Mouse (Mus musculus): ENCODE data around the gene Adamtsl3. TPM values are rescaled to one million over a fixed set of nuclear protein-coding genes. Genes with fewer than 3 reads are reported as not detected.
"Not testable (repeated sequence)": the region's sequence is repeated elsewhere in the genome, so short reads cannot be mapped to it uniquely, and the experiment has no call there.

Adamtsl3 gene
- polyA plus RNA-seq, 1 experiment = 14.5 TPM

DNA sequence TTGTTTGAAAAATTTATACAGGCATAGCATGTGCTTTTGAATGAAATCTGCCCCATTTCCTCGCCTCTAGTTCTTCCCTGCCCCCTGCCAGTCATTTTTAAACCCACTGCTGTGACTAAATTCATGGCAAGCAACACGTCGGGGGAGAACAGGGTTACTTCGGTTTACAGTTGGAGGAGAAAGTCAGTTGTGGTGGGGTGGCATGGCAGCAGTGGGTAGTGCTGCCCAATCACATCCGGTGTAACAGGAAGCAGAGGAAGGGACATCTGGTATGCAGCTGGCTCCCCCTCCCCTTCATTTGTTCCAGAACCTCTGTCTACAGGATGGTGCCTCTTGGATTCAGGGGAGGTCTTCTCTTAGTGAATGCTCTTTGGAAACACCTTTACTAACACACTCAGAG lies 25.6 kb downstream of the Adamtsl3 start:
- DNase-seq (ENCODE audit: low spot score) = no peak

DNA sequence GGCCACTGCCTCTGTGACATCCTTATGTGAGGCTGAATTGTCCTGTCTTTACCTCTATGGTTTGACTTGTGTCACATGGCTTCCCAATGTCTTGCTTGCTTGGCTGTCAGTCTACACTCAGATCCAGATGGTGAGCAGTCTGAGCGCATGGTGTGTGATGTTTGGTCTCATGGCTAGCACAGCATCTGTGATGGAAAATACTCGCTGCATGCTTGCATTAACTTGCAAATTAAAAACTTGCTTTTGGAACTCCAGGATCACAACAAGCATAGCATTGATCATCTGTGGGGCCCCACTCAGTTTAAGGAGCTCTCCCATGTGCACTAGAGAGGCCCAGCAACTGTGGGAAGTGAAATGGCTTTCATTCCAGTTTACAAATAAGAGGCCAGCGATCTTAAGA lies 29.1 kb downstream of the Adamtsl3 start:
- no peak for DNase-seq (ENCODE audit: low spot score)

DNA sequence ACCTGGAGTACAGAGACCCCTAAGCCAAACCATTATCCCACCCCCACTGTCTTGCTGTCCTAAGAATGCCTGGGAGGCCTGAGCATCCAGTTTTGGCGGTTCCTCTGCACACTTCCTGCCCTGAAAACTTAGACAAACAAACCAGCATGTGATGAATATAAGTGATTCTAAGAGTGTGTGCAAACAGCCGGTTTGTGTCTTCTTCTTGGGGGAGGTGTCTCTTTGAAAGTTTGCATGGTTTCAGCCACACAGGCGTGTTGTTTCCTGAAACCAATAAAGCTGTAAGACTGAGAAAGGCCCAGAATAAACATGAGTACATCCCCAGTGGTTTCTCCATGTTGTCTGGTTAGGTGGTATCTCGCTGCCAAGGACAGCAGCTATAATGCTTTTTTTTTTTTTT lies 30.6 kb downstream of the Adamtsl3 start:
- no peak for DNase-seq (ENCODE audit: low spot score)

DNA sequence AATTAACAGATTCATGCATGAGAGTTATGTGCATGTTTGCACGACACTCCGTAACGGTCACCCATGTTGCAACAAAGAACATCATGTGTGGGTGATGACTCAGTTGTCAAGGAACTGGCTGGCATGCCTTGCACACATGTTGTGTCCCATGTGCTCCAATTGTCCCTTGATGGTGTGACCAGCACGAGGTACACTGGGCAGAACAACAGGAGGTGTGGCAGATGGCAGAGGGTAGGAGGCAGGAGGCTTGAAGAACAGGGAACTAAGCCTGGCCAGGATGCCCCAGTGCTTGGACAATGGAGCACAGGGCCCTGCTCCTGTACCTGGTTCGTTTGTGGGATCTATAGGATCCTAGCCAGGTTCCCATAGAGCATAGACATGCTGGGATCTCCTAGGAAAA lies 31.0 kb downstream of the Adamtsl3 start:
- DNase-seq (ENCODE audit: low spot score) = no peak

DNA sequence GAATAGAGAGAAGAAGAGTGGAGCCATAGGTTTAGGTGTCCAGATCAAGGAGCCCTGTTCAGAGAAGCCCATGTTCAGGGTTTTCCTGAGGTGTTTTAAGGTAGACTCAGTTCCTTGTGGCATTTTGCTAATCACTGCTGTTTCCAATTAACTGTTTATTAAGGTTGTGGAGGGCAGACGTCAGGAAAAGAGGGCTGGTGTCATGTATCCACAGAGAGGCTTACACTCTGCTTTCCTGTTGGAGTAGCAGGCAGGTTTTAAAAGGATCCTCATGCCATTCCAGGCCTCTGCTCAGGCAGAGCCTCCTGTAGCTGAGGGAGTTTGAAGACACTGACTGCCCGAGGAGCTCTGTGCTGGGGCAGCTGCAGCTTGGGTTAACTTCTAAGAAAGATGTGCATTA lies 32.6 kb downstream of the Adamtsl3 start:
- DNase-seq (ENCODE audit: low spot score) = no peak

DNA sequence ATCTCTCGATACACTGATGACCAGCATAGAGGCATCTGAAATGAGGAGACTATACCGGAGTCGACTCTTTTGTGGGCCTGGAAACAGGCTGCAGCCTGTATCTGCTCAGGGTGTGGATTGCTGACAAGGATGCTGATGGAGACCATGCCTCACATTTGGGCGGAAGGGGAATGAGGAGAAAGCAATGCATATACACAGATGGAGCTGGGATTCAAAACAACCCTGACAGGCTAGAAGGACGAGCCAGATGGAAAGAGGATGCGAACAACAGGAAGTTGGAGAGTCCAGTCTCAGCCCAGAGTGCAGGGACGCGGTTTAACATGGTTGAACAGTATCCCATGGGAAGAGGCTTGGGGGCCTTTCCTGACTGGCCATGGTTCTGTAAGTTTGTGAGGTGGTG lies 34.6 kb downstream of the Adamtsl3 start:
- no peak for DNase-seq (ENCODE audit: low spot score)

DNA sequence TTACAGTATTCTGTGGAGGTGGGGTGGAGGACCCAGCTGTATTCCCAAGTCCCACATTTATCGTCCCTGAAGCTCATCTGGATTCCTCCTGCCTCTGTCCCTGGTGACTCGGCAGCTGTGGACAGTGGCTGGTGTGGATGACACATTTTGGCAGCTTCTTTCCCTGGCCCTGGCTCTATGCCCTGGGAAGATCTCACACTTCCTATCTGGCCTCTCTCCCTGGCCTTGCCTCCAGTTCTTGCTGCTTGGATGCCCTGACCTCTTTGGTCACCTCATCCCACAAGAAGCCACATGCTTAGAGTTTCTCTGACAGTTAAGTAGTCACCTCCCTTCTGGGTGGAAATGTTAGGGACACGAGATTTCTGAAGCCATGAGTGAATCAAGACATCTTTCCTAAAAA lies 35.9 kb downstream of the Adamtsl3 start:
- no peak for DNase-seq (ENCODE audit: low spot score)

DNA sequence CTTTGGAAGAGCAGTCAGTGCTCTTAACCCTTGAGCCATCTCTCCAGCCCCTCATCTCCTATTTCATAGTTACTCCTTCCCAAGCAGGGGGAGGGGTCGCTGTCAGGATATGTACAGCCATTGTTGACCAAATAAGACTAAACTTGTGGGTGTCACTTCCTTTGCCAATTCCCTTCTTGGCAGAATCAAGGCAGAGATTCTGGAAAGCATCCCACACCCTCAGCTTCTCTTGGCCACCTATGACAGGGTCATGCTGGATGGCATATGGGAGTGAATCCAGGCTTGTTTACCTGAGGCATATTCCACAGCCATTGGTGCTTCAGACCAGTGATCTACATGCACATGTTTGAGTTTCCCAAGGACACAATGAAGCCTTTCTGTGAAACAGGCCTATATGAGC lies 42.8 kb downstream of the Adamtsl3 start:
- no peak for DNase-seq (ENCODE audit: low spot score)

DNA sequence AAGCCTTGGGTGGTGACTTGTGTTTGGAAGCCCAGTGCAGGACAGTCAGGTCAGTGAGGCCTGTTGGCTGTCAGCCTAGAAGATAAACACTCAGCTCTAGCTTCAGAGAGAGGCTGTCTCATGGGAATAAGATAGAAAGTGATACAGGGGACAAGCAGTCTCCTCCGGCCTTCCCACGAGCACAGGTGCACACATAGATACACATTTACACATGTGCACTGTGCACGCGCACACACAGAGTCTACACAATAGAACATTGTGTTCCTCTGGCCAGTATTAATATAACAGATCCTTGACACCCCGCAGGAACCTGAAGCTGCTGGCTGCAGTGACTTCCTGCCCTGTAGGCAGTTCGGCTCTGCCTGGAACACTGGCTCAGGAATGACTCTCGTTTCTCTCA lies 44.3 kb downstream of the Adamtsl3 start:
- no peak for DNase-seq (ENCODE audit: low spot score)

DNA sequence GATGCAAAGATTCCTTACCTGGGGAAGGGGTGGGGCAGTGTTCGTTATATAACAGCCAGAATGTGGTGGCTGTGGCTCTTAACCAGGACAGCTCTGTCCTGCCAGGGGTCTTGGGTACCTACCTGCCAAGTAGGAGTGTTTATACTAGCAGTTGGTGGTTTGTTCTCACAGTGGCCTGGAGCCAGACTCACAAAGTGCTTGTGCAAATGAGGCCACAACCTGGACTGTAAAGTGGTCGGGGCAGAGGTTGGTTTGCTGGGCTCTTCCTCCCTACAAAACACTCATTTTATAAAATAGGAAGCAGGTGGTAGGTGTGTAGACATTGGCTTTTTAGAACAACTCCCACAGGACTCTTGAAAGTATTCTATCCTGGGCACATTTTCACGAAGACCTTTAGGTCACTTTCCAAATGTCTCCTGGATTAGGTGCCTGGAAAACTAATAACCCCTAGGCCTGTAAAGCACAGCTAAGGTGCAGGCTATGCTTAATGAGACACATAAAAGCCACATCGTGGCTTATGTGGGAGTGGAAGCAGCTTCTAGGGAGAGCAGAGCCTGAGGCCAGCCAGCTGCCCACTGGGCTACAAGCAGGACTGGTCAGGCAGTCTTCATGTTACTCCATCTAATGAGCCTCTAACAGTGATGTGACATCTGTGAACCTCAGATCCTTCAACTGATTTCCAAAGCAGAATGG lies 47.5 kb downstream of the Adamtsl3 start:
- no peak for DNase-seq (ENCODE audit: low spot score)

DNA sequence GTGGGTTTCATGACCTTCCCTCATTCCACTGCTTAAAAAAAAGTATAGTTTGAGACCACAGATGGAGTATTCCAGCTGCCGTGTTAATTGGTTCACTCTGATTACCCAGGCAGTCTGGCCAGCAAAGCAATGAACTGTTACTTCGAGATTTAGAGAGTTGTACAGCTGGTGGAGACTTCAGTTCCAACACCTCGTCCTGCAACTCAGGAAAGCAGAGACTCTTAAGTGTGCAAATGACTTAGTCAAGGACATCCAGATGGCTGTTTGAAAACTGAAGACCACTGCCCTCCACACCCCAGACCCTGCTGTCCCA lies 48.0 kb downstream of the Adamtsl3 start:
- no peak for DNase-seq (ENCODE audit: low spot score)

DNA sequence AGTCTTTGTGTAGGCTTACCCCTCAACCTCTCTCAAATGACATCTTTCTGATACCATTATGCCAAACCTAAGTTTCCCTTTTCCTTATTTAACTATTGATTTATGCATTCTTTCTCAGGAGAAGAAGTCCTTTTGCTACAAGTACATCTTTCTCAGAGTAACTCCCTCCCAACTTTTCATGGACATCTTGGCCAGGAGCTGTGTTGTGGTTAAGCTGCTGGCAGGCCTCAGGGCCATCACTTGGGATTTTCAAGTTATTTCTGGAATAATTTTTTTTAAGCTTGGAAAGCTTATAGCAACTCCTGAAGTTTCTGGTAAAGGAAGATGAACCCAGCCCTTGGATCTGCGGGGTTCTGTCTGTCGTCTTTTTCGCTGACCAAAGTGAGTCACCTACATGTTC lies 51.6 kb downstream of the Adamtsl3 start:
- DNase-seq (ENCODE audit: low spot score) = no peak

DNA sequence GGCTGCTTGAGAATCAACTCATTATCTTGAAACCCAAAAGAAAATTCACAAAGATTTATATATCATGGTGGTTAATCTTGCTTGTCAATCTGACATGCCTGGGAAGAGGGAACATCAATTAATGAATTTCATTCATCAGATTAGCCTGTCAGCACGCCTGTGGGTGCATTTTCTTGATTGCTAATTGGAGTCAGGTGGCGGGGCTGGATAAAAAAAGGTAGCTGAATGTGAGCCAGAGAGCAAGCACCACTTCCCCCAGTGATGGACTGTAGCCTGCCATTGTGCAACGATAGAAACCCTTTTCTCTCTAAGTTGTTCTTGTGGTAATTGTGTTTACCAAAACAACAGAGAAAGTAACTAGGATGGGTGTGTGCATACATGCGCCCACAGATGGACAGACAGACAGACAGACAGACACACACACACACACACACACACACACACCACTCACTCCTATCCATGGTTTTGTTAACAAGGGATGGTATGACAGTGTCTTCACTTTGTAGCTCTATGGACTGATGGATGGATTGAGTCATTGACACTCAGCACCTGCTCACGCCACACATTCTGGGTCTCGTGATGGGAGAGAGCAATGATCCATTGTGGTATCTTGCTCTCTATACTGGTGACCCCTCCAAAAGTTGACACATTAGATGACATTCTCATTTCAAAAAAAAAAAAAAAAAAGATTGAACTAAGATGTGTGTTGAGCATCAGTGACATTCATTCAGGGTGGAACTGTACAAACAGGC lies 59.1 kb downstream of the Adamtsl3 start:
- no peak for DNase-seq (ENCODE audit: low spot score)

DNA sequence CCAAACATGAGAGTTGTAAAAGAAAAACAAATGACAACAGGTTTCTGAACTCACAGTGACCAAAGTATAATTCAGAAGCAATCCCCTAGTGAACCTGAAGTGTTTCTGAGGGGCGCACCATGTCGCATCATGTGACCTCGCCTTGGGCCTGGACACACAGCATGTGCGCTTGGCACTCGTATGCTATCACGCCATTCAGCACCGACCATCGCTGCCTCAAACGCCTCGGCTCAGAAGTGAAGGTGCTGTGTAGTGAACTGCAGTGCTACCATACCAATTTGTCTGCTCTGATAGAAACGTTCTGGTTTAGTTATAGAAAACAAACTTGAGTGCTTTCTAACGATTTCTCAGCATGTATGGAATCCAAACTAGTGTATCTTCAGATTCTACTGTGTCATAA lies 59.7 kb downstream of the Adamtsl3 start:
- DNase-seq (ENCODE audit: low spot score) = no peak

DNA sequence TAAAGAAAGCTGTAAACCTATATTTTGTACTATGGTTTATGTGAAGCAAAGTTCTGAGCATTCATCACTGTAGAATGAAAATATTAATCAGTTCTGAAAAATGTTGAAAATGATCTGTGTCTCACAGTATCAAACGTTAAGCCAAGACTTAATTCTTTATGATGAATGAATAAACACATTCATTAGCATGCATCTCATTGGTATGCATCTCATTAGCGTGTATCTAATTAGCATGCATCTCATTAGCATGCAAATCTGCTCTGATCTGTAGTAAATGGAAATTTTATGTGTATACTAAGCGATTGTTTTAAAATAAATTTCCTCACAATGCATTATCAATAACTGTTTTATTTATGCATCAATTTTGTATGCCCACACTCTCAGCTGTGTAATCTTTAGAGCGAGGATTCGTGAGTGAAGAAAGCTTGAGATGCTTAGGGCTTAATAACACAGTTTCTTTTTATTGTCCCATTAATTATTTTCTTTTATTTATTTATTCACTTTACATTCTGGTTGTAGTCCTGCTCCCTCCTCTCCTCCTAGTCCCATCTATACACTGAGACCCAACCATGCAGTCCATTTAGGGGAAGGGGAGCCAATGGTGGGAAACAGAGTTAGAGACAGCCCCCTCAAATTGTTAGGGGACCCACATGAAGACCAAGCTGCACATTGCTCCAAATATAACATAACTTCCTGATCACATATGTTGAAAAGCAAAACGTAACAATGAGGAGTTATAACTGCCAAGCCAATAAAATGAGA lies 60.4 kb downstream of the Adamtsl3 start:
- no peak for DNase-seq (ENCODE audit: low spot score)

DNA sequence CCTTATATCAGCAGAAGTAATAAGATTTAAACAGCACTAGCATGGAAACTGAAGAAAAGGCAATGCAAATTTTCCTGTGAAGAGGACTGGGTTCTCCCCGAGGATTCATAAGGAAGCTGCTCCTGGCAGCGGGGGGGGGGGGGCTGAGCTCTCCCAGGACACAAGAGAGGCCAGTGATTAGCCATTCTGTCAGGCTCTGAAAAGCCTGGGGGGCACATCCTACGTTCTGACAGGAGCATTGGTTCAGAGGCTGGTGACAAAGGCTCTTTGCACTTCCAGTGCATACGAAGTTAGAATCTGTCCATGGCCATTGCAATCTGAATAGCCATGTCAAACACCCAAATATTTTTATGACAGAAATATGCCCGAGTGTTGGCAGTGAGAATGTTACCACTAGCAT lies 61.4 kb downstream of the Adamtsl3 start:
- DNase-seq (ENCODE audit: low spot score) = no peak

DNA sequence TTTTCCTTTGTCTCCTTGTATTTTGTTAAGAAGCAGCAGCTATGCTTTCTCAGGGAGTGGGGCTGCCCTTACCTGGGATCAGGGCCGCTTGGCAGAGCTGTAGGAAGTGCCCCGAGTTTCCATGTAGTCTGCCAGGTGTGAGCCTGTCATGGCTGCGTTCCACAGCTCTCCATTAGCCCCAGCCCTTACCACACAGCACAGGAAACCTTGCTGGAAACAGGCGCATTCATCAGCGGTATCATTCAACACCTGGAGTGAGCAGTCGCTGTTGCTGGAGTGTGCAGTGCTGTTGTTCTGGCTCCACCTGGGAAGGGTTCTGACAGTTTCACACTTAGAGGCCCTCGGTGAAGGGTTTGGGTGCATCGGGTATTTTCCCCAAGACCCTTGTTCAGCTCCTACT lies 62.1 kb downstream of the Adamtsl3 start:
- no peak for DNase-seq (ENCODE audit: low spot score)

DNA sequence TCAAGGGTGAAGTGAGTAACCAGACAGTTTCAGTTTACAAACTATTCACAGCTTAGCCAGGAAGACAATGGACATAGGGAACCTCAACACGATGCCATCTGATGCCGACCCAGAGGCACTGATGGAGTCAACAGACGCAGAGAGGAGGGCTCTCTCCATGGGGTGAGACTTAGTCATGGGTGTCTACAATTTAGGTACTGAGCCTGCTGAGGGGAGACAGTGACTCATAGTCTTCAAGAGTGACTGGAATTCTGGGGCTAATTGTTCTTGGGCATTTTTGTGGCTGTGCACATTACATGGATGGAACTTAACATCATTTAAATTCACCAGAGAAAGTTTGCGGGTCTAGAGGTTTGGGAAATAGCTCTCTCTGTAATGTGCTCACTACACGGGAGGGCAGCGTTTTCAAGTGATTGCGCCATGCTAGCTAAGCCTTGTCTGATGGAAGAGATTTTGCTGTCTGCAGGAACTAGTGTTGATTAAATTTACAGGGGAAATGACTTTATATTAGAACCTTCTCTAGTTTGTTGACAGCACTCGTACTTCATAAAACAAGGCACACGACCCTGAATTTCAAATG lies 70.1 kb downstream of the Adamtsl3 start:
- no peak for DNase-seq (ENCODE audit: low spot score)

DNA sequence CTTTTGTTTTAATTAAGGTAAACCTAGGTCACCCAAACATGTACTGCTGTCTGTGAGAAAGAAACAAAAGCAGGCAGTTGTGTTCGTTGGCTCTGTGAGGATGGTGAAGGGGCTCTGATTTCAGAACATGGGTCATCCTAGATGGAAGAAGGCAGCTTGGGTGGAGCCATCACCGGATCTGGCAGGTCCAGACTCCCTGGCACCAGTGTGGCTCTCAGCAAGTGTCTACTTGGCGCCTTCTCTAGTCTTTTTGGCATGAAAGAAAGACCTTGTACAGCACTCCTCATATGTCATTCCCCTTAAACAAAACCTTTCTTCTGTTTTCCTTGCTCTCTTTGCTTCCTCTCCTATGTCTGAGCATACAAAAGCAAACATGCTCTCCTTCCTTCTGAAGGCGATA lies 75.5 kb downstream of the Adamtsl3 start:
- DNase-seq (ENCODE audit: low spot score) = no peak

DNA sequence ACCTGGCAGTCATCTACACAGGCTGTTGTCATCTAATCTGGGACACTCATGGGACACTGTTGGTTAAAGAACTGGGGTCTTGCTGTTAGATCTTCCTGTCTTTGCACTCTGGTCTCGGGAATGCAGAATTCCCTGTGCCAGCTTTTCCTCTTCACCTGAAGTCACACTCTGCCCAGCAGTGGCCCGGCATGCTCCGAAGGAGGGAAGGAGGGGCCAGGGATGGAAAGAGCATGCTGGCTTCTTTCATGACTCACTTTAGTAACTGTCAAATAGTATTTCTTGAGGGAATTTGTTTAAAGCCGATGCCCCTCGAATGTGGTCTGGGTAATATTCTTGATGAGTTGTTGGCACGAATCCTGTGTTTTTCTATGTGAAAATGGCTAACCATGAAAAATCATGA lies 81.2 kb downstream of the Adamtsl3 start:
- no peak for DNase-seq (ENCODE audit: low spot score)

DNA sequence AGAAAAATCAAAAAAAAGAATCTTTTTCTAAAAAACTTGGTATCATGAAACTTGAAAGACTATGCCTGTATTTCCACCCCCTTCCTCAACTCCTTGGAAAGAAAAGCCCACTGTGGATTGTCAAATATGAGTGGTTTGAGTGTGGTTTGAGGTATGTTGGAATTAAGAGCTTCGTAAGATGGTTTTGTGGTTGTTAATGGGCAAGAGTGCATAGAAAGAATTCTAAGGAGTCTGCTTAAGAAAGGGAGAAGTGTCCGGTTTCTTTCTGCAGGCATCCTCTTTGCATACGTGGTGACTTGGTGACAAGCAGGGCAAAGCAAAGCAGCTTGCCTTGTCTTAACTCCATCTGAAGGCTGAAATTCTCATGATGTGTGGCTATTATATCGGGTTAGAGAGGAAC lies 81.6 kb downstream of the Adamtsl3 start:
- DNase-seq (ENCODE audit: low spot score) = no peak

DNA sequence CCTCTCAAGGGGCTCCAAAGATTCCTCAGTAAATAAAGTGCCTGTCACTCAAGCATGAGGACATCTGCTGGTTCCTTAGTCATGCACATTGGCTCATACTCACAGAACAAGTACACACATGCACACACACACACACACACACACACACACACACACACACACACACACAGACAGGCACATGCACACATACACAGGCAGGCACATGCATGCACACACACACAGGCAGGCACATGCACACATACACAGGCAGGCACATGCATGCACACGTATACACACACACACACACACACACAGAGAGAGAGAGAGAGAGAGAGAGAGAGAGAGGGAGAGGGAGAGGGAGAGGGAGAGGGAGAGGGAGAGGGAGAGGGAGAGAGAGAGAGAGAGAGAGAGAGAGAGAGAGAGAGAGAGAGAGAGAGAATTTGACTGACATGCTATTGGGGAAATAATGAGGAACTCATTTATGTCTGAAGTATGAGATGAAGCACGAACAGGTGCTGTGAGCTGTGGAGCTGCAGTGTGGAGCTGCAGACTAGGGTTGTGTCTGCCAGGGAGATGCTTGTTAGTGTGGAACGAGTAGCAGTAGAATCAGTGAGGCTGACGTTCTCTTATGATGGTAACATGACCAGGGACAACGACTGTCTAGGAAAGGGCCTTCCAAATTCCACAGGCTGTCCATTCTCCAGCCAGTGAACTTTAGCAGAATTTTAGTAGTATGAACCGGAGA lies 85.0 kb downstream of the Adamtsl3 start:
- DNase-seq (ENCODE audit: low spot score) = not testable (repeated sequence)
